Mouse (Mus musculus) testis, adult 2 months (tissue): ENCODE measurements around the gene Plekhg4.

Source experiments
- CTCF ChIP-seq: fragments of 200-500 bp; IDR thresholded peaks from 2 replicates; pipeline ENCODE4 v1.5.1; 2012; ENCODE audit warnings: low read depth, mild to moderate bottlenecking, inconsistent platforms, low read length, moderate library complexity; ENCODE audit not compliant: control insufficient read depth, insufficient read depth, insufficient replicate concordance
- POLR2A ChIP-seq: fragments of 200-500 bp; IDR thresholded peaks from 2 replicates; pipeline ENCODE4 v1.6.1; 2012; ENCODE audit warnings: low read depth, mild to moderate bottlenecking, inconsistent platforms, low read length, moderate library complexity; ENCODE audit not compliant: control insufficient read depth

- no peak for TF ChIP-seq CTCF
- TF ChIP-seq POLR2A = no peak
Measured at GRCm38 (mm10) chr8:105343791-105344574, 29.1 kb upstream of the Plekhg4 start.
